Mouse (Mus musculus) erythroblast, embryonic 14.5 days (primary cell): ENCODE measurements around the gene Rlim.

Experiments
- GATA1 ChIP-seq: IDR thresholded peaks from 2 replicates; pipeline ENCODE4 v1.6.1; 2012; ENCODE audit warnings: low read length, inconsistent platforms, mixed read lengths
- TAL1 ChIP-seq: IDR thresholded peaks from 3 replicates; pipeline ENCODE4 v1.6.1; 2012; ENCODE audit warnings: low read length, inconsistent platforms, mixed read lengths

DNA sequence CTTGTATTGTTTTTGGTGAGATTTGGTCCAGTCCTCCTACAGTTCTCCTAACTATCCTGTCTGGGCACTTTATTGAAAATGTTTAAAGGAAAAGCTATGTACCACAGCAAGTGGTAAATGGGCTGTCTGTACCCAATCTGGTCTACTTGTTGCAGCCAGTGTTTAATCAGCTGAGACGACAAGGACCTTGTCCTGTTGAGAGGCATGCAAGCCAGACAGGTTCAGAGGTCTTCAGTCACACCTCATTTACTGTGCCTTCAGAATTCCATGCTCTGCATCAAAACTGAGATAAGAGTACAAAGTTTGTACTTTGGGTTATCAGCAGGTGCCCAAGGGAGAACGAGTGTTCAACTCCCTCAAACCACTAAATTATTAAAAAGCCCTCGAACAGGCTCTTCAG is 13.7 kb upstream of the Rlim start:
- no peak for TF ChIP-seq GATA1
- no peak for TF ChIP-seq TAL1
